Mouse (Mus musculus) intestine, embryonic 16.5 days (tissue): Measurements from ENCODE around the gene Dnah14. TPM values are rescaled to one million over a fixed set of nuclear protein-coding genes. Genes with fewer than 3 reads are reported as not detected.

Experiments
- ATAC-seq: fragments of 200-750 bp; cut with Nextera tagmentation; 2 replicates; pipeline ENCODE4 v1.8.0; 2017; ENCODE audit warnings: moderate TSS enrichment, moderate library complexity
- H3K27ac ChIP-seq: fragments of 300-500 bp; sonication (generic); 2 replicates; pipeline ENCODE4 v1.5.1; 2014; ENCODE audit warnings: mild to moderate bottlenecking, low read length
- H3K27me3 ChIP-seq: fragments of 300-500 bp; sonication (generic); replicated peaks from 2 replicates; pipeline ENCODE4 v1.6.1; 2014; ENCODE audit warnings: low read length, control low read depth, mixed read lengths; ENCODE audit not compliant: control insufficient read depth, insufficient read depth
- H3K36me3 ChIP-seq: fragments of 300-500 bp; sonication (generic); 2 replicates; pipeline ENCODE4 v1.6.1; 2014; ENCODE audit warnings: low read length, control low read depth; ENCODE audit not compliant: control insufficient read depth, insufficient read depth
- H3K4me1 ChIP-seq: fragments of 300-500 bp; sonication (generic); 2 replicates; pipeline ENCODE4 v1.6.1; 2014; ENCODE audit warnings: low read length, control low read depth, mixed read lengths; ENCODE audit not compliant: control insufficient read depth, insufficient read depth
- H3K4me2 ChIP-seq: fragments of 300-500 bp; sonication (generic); 2 replicates; pipeline ENCODE4 v1.6.1; 2014; ENCODE audit warnings: low read depth, low read length, control low read depth
- H3K4me3 ChIP-seq: fragments of 300-500 bp; sonication (generic); 2 replicates; pipeline ENCODE4 v1.5.1; 2014; ENCODE audit warnings: mild to moderate bottlenecking, low read length
- H3K9ac ChIP-seq: fragments of 300-500 bp; sonication (generic); 2 replicates; pipeline ENCODE4 v1.6.1; 2014; ENCODE audit warnings: low read depth, low read length
- H3K9me3 ChIP-seq: fragments of 300-500 bp; sonication (generic); 2 replicates; pipeline ENCODE4 v1.6.1; 2016; ENCODE audit warnings: low read length, control low read depth; ENCODE audit not compliant: control insufficient read depth
- WGBS: fragments of 180-500 bp; shearing (Covaris S2); extraction: QIAGEN DNeasy Blood & Tissue Kit; methylation state at CpG from one replicate; pipeline ENCODE4 v1.1.7; 2014; 5-methylcytosine and 5-hydroxymethylcytosine counted together
- polyA plus RNA-seq: library from polyadenylated mRNA; unstranded; fragments of >200 nt; fragmentation: Nextera tagmentation; extraction: Ambion mirVana; gene quantifications from 2 replicates; pipeline ENCODE4 v1.2.1, GENCODE M21; 2015

Dnah14 gene
- polyA plus RNA-seq, 1 experiment from 2014 or later: 1.2 TPM

DNA sequence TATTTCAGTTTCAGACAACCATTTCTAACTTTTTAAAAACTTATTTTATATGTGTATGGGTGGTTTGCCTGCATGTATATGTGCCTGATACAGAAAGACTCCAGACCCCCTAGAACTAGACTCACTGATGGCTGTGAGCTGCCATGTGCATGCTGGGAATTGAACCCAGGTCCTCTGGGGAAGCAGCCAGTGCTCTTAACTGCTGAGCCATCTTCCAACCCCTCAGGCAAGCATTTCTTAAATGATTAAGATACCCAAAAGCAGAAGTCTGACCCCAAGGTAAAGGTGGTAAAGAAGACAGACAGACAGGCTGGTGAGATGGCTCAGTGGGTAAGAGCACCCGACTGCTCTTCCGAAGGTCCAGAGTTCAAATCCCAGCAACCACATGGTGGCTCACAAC lies 278.5 kb downstream of the Dnah14 start:
- H3K36me3 ChIP-seq: no peaks in the 10 kb centered on the region
- H3K27me3 ChIP-seq: no peaks in the 10 kb centered on the region
- H3K4me2 ChIP-seq: no peak overlapping the region
- 85% methylated on average over 2 of the region's 2 CpGs for WGBS
- no peak overlapping the region for H3K9ac ChIP-seq
- H3K4me3 ChIP-seq: no peak overlapping the region
- H3K4me1 ChIP-seq: peaks cover 7% of the 10 kb centered on the region
- no peak overlapping the region for H3K27ac ChIP-seq
- no peaks in the 10 kb centered on the region; the same call in 1 of the 2 replicates for H3K9me3 ChIP-seq
- ATAC-seq: no peak

DNA sequence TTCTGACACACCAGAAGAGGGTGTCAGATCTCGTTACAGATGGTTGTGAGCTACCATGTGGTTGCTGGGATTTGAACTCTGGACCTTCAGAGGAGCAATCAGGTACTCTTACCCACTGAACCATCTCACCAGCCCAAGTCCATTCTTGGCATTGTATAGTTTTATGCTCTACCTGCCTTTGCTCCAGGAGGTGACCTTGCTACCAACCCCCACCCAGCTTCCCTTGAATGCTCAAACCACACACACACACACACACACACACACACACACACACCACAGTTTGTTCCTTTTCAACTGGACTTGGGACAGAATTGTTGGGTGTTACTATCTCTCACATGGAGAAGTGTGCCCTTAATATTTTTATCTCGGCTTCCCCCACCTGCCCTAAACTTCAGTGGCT lies 280.0 kb downstream of the Dnah14 start:
- no peak for ATAC-seq
- WGBS: 77% methylated on average over 2 of the region's 2 CpGs
- H3K4me1 ChIP-seq: peaks cover 13% of the 10 kb centered on the region
- no peak overlapping the region for H3K4me2 ChIP-seq
- no peaks in the 10 kb centered on the region; the same call in 1 of the 2 replicates for H3K9me3 ChIP-seq
- H3K4me3 ChIP-seq: no peak overlapping the region
- H3K27me3 ChIP-seq: no peaks in the 10 kb centered on the region
- no peak overlapping the region for H3K27ac ChIP-seq
- no peaks in the 10 kb centered on the region for H3K36me3 ChIP-seq
- H3K9ac ChIP-seq: no peak overlapping the region

DNA sequence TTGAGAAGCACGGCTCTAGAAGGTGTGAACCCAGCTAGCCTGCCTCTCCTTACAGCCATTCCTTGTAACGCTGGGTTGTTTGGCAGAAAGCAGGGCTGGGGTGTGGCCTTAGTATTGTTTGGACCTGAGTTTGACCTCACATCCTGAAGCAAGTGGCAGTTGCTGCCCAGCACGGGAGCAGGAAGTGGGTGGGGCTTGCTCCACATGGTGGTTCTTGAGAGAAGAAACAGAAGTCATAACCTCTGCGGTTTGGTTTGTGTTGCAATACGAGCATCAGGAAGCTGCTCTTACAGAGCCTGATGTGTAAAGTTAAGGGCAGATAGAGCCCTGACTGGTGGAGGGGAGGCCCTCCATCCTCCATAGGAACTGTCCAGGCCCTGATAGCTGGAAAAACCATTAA lies 284.3 kb downstream of the Dnah14 start:
- H3K27ac ChIP-seq: peak overlapping the region; percentile 76
- WGBS: 10% methylated on average over 5 of the region's 5 CpGs

DNA sequence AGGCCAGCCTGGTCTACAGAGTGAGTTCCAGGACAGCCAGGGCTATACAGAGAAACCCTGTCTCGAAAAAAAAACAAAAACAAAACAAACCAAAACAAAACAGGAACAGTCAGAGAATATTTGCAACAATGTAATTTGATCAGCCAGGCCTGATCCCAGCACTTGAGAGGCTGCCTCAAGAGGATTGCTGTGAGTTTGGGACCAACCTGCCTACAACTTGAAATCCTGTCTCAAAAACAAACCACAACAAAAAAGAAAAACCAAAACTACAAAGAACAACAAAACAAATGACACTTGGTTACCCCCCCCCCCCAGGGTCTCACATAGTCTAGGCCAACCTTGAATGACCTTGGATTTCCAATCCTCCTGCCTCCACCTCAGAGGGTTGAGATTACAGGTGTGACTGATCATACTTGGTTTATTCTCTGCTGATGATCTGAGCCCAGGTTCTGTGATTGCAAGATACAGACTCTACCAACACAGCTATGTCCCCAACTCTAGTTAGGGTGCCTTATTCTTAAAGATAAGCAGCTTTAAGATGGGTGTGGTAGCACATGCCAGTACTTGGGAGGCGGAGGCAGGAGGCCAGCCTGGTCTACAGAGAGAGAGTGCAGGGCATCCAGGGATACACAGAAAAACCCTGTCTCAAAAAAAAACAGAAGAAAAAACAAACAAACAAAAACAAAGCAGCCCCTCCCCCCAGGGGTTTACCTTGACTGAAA lies 285.0 kb downstream of the Dnah14 start:
- Histone ChIP-seq H3K9ac (no peak overlapping the region), H3K4me3 (no peak overlapping the region), H3K36me3 (no peaks in the 10 kb centered on the region), H3K27ac (peak overlapping the region; percentile 76), H3K4me1 (peaks cover 29% of the 10 kb centered on the region), H3K9me3 (no peaks in the 10 kb centered on the region; the same call in 1 of the 2 replicates), H3K4me2 (no peak overlapping the region), H3K27me3 (no peaks in the 10 kb centered on the region)
- ATAC-seq: no peak
- WGBS: 86% methylated on average over 2 of the region's 2 CpGs

More for the DNA sequence above, 284.3 kb downstream of the Dnah14 start:
- no peak overlapping the region for H3K9ac ChIP-seq
- H3K27me3 ChIP-seq: no peaks in the 10 kb centered on the region
- ATAC-seq: peak; percentile 45
- no peaks in the 10 kb centered on the region; the same call in 1 of the 2 replicates for H3K9me3 ChIP-seq
- no peak overlapping the region for H3K4me3 ChIP-seq
- H3K4me1 ChIP-seq: peaks cover 25% of the 10 kb centered on the region
- no peaks in the 10 kb centered on the region for H3K36me3 ChIP-seq
- H3K4me2 ChIP-seq: no peak overlapping the region

DNA sequence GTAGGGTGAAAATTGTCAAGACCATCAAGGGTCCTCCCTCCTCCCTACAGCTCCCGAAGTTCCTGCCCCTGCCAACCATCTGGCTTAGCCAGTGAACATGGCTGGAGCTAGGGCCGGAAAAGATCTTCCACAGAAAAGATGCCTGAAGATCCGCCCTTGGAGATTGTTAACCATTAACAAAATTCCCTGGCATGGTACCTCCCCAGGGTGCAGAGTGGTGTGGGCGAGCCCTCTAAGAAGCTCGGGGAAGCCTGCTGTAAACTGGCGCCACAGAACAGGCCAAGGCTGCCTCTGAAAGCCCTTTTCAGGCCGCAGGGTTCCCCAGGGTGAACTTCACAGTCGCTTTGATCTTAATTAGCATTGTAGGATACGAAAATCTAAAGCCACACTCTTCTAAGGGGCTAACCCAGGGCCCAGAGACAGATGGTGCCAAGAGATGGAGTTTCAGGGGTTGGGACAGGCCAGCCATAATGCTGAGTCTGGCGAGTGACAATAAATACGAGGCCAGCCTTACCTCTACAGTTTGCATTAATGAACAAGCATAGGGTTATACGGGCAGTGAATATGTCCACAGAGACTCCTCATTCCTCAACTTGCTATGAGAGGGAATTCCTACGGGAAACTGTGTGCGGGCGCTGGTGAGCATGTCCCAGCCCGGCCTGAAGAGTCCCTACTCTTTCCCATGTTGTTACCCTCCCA lies 286.5 kb downstream of the Dnah14 start:
- Histone ChIP-seq H3K4me2 (no peak overlapping the region), H3K9ac (no peak overlapping the region), H3K27me3 (no peaks in the 10 kb centered on the region), H3K27ac (peak overlapping the region; percentile 75), H3K4me3 (no peak overlapping the region), H3K4me1 (peaks cover 29% of the 10 kb centered on the region), H3K36me3 (no peaks in the 10 kb centered on the region), H3K9me3 (no peaks in the 10 kb centered on the region)
- ATAC-seq: peak; percentile 46
- 49% methylated on average over 16 of the region's 16 CpGs for WGBS

DNA sequence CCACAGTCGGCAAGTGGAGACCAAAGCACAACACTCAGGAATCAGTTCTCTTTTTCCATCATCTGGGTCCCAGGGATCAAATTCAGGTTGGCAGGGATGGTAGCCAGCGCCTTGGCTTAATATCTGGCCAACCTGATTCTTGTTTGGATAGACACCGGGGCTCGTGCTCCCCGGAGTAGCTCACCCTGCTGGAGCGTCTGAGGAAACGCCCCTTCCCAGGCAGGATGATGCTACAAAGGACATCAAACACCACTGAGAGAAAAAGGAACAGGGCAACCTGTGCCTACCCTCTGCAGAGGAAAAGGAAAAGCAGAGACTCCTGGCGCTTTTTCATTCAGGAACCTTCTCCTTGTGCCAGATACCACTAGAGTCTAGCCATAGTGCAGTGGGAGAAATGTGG lies 287.1 kb downstream of the Dnah14 start:
- WGBS: 33% methylated on average over 8 of the region's 8 CpGs
- Histone ChIP-seq H3K27me3 (no peaks in the 10 kb centered on the region), H3K9ac (no peak overlapping the region), H3K36me3 (no peaks in the 10 kb centered on the region), H3K27ac (peak overlapping the region; percentile 75; the same call in 1 of the 2 replicates), H3K4me1 (peaks cover 29% of the 10 kb centered on the region), H3K4me2 (no peak overlapping the region), H3K4me3 (no peak overlapping the region), H3K9me3 (no peaks in the 10 kb centered on the region)
- no peak for ATAC-seq

Other genes starting within 250 kb of the Dnah14 start
- gene Cnih3, start 223.9 kb upstream of the Dnah14 start, polyA plus RNA-seq: 0.13 and 0.21 TPM in 2 replicates
- not detected in 2 replicates for gene Ccdc121, start 65.1 kb upstream of the Dnah14 start, polyA plus RNA-seq